Mouse (Mus musculus): ENCODE measurements around the gene Lclat1. TPM values are rescaled to one million over a fixed set of nuclear protein-coding genes. Genes with fewer than 3 reads are reported as not detected.

Gene Lclat1
- polyA plus RNA-seq, 1 experiment from 2014 or later, result 15.2 TPM

DNA sequence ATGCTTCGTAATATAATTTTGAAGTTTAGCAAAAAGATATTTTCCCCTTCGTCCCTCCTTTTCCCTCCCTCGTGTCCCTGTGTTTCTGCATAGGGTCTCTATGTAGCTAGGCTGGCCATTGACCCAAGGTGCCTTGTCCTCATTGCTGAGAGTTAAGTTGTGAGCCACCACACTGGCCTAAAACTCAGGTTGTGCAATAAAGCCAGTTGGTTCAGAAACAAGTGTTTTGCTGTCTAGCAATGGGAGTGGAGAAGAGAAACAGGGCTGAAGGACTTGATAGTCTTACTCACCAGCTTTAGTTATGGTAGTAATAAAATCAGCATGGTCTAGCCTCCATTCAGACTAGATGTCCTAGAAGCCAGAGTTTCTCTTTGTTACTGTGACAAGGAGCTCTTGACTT, 10.3 kb downstream of the Lclat1 start:
- Histone ChIP-seq H3K9ac (ENCODE audit: low read length) (no peak overlapping the region), H3K4me1 (replicated peaks; ENCODE audit: control insufficient read depth, insufficient read depth, low read length) (no peaks in the 10 kb centered on the region), H3K27ac (ENCODE audit: low read depth, low read length) (no peak overlapping the region), H3K36me3 (ENCODE audit: control insufficient read depth, insufficient read depth, low read length) (no peaks in the 10 kb centered on the region), H3K9me3 (ENCODE audit: control insufficient read depth, low read length) (no peaks in the 10 kb centered on the region), H3K4me2 (ENCODE audit: low read depth, low read length, severe bottlenecking) (no peak overlapping the region), H3K4me3 (ENCODE audit: low read depth, low read length) (no peak overlapping the region), H3K27me3 (ENCODE audit: control insufficient read depth, insufficient read depth, low read length) (no peaks in the 10 kb centered on the region)
- DNase-seq (ENCODE audit: low spot score) (no peak), ATAC-seq (replicated peaks; ENCODE audit: low FRiP score) (no peak)
- WGBS, result 91% methylated on average over 3 of the region's 3 CpGs

DNA sequence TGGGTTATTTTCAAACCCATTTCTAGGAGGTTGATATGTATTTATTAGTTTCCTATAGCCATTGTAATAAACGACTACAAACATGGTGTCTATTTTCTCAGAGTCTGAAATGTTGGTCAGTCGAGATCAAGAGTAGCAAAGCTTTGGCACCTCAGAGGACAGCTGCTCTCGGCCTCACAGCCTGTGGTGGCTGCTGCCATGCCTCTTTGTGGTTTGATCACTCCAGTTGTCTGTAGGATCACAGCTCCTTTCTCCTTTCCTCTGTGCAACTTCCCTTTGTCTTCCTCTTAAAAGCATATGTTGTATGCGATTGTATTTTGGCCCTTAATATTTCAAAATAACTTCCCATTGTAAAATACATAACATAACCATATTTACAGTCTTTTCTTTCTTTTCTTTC, 10.9 kb downstream of the Lclat1 start:
- WGBS, result 89% methylated on average over 4 of the region's 4 CpGs
- H3K4me2 ChIP-seq (ENCODE audit: low read depth, low read length, severe bottlenecking), result no peak overlapping the region
- H3K4me3 ChIP-seq (ENCODE audit: low read depth, low read length), result no peak overlapping the region
- no peaks in the 10 kb centered on the region for H3K4me1 ChIP-seq (replicated peaks; ENCODE audit: control insufficient read depth, insufficient read depth, low read length)
- no peaks in the 10 kb centered on the region for H3K27me3 ChIP-seq (ENCODE audit: control insufficient read depth, insufficient read depth, low read length)
- no peaks in the 10 kb centered on the region for H3K9me3 ChIP-seq (ENCODE audit: control insufficient read depth, low read length)
- ATAC-seq (replicated peaks; ENCODE audit: low FRiP score) (no peak), DNase-seq (ENCODE audit: low spot score) (no peak)
- H3K36me3 ChIP-seq (ENCODE audit: control insufficient read depth, insufficient read depth, low read length), result no peaks in the 10 kb centered on the region
- no peak overlapping the region for H3K9ac ChIP-seq (ENCODE audit: low read length)
- no peak overlapping the region for H3K27ac ChIP-seq (ENCODE audit: low read depth, low read length)

DNA sequence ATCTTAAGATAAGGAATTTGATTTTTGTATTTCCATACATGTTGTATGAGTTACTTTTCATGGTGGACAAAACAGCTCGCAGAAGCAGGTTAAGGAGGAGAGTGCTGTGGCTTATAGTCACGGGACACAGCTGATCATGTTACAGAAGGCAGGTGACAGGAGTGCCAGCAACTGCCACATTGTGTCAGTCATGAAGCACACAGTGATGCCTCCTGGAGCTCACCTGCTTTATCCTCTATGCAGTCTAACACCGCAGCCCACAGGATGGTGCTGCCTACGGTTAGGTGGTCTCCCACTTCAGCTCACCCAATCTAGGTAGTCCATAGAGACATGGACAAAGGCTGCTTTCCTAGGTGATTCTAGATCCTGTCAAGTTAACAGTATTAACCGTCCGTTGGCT, 11.4 kb downstream of the Lclat1 start:
- H3K36me3 ChIP-seq (ENCODE audit: control insufficient read depth, insufficient read depth, low read length), result no peaks in the 10 kb centered on the region
- no peak overlapping the region for H3K27ac ChIP-seq (ENCODE audit: low read depth, low read length)
- no peaks in the 10 kb centered on the region for H3K9me3 ChIP-seq (ENCODE audit: control insufficient read depth, low read length)
- H3K4me3 ChIP-seq (ENCODE audit: low read depth, low read length), result no peak overlapping the region
- ATAC-seq (replicated peaks; ENCODE audit: low FRiP score) (no peak), DNase-seq (ENCODE audit: low spot score) (no peak)
- no peaks in the 10 kb centered on the region for H3K4me1 ChIP-seq (replicated peaks; ENCODE audit: control insufficient read depth, insufficient read depth, low read length)
- H3K4me2 ChIP-seq (ENCODE audit: low read depth, low read length, severe bottlenecking), result no peak overlapping the region
- H3K27me3 ChIP-seq (ENCODE audit: control insufficient read depth, insufficient read depth, low read length), result no peaks in the 10 kb centered on the region
- 92% methylated on average over 6 of the region's 6 CpGs for WGBS
- H3K9ac ChIP-seq (ENCODE audit: low read length), result no peak overlapping the region

DNA sequence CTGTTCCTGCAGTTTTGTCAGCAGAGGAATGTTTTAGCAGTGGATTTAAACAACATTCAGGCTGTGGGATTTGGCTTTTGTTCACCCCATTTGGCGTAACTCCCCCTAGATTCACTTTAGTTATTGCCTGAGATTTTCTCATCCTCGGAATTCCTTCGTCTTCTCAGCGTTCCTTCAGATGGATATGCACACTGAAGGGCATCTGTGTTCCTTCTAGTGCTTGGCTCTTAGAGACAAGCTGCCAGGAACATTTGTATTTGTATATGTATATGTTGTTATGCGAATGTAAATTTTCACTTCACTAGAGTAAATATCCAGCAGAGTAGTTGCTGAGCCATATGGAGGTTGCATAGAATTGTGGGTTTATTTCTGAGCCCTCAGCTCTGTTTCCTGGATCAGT, 12.8 kb downstream of the Lclat1 start:
- Histone ChIP-seq H3K27me3 (ENCODE audit: control insufficient read depth, insufficient read depth, low read length) (no peaks in the 10 kb centered on the region), H3K36me3 (ENCODE audit: control insufficient read depth, insufficient read depth, low read length) (no peaks in the 10 kb centered on the region), H3K9ac (ENCODE audit: low read length) (no peak overlapping the region), H3K4me1 (replicated peaks; ENCODE audit: control insufficient read depth, insufficient read depth, low read length) (no peaks in the 10 kb centered on the region), H3K27ac (ENCODE audit: low read depth, low read length) (no peak overlapping the region), H3K4me3 (ENCODE audit: low read depth, low read length) (no peak overlapping the region), H3K9me3 (ENCODE audit: control insufficient read depth, low read length) (no peaks in the 10 kb centered on the region), H3K4me2 (ENCODE audit: low read depth, low read length, severe bottlenecking) (no peak overlapping the region)
- ATAC-seq (replicated peaks; ENCODE audit: low FRiP score), result no peak
- DNase-seq (ENCODE audit: low spot score), result no peak
- WGBS, result 88% methylated on average over 5 of the region's 5 CpGs

DNA sequence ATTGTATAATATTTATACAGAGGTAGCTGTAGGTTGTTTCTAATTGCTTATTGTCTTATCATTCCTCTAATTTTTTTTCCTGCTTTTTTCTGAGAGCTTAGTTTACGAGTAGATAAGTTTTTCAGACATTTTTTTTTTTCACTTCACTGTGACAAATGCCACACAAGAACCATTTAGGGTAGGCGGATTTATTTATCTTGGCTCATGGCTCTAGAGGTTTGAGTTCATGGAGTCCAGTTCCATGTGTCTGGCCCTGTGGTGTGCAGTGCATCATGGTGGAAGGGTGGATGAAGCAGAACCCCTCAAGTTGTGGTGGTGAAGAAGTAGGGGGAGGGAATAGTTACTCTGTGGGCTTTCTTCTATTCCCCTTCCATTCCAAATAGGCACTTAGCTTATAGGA, 13.9 kb downstream of the Lclat1 start:
- no peak overlapping the region for H3K4me3 ChIP-seq (ENCODE audit: low read depth, low read length)
- ATAC-seq (replicated peaks; ENCODE audit: low FRiP score) (no peak), DNase-seq (ENCODE audit: low spot score) (no peak)
- H3K9ac ChIP-seq (ENCODE audit: low read length), result no peak overlapping the region
- no peaks in the 10 kb centered on the region for H3K4me1 ChIP-seq (replicated peaks; ENCODE audit: control insufficient read depth, insufficient read depth, low read length)
- WGBS, result 86% methylated on average over 2 of the region's 2 CpGs
- no peak overlapping the region for H3K4me2 ChIP-seq (ENCODE audit: low read depth, low read length, severe bottlenecking)
- H3K36me3 ChIP-seq (ENCODE audit: control insufficient read depth, insufficient read depth, low read length), result no peaks in the 10 kb centered on the region
- H3K27me3 ChIP-seq (ENCODE audit: control insufficient read depth, insufficient read depth, low read length), result no peaks in the 10 kb centered on the region
- no peaks in the 10 kb centered on the region for H3K9me3 ChIP-seq (ENCODE audit: control insufficient read depth, low read length)
- H3K27ac ChIP-seq (ENCODE audit: low read depth, low read length), result no peak overlapping the region

DNA sequence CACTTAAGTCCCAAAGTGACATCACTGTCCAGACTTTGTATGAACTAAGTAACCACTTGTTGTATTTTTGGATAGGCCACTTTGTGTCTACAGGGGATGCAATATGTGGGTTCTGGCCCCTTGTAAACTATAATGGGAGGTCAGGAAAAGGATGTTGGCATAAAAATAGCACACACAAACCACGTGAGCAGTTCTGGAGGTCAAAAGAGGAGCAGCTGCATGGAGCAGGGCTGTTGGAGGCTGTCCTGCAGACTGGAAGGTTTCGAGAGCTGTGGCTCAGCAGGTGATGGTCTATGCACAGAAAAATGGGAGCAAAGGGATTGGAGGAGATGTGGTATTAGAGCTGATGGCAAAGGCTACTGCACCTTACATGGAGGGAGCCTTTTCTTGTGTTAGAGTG, 18.6 kb downstream of the Lclat1 start:
- Histone ChIP-seq H3K27ac (ENCODE audit: low read depth, low read length) (no peak overlapping the region), H3K4me1 (replicated peaks; ENCODE audit: control insufficient read depth, insufficient read depth, low read length) (no peaks in the 10 kb centered on the region), H3K9me3 (ENCODE audit: control insufficient read depth, low read length) (no peaks in the 10 kb centered on the region), H3K36me3 (ENCODE audit: control insufficient read depth, insufficient read depth, low read length) (no peaks in the 10 kb centered on the region), H3K9ac (ENCODE audit: low read length) (no peak overlapping the region), H3K27me3 (ENCODE audit: control insufficient read depth, insufficient read depth, low read length) (no peaks in the 10 kb centered on the region), H3K4me3 (ENCODE audit: low read depth, low read length) (no peak overlapping the region), H3K4me2 (ENCODE audit: low read depth, low read length, severe bottlenecking) (no peak overlapping the region)
- no peak for DNase-seq (ENCODE audit: low spot score)
- ATAC-seq (replicated peaks; ENCODE audit: low FRiP score), result no peak
- 89% methylated on average over 2 of the region's 2 CpGs for WGBS

DNA sequence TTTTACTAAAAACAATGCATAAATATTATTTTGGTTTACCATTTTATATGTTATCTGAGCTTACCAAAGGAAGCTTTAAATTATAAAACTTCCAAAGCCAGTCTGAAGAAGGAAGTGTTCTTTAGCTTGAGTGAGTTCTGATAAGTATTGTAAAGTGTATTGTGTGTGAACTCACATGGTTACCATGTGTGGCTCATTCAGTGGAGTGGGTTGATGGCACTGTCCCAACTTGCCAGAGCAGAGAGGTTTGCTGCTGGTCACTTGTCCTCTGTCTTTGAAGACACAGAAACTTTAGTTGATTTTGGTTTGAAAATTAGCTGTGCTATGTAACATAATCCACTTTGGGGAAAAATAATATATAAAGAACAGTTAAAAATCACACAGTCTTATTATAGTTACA, 19.1 kb downstream of the Lclat1 start:
- Histone ChIP-seq H3K27me3 (ENCODE audit: control insufficient read depth, insufficient read depth, low read length) (no peaks in the 10 kb centered on the region), H3K27ac (ENCODE audit: low read depth, low read length) (no peak overlapping the region), H3K4me3 (ENCODE audit: low read depth, low read length) (no peak overlapping the region), H3K4me2 (ENCODE audit: low read depth, low read length, severe bottlenecking) (no peak overlapping the region), H3K36me3 (ENCODE audit: control insufficient read depth, insufficient read depth, low read length) (no peaks in the 10 kb centered on the region), H3K9me3 (ENCODE audit: control insufficient read depth, low read length) (no peaks in the 10 kb centered on the region), H3K4me1 (replicated peaks; ENCODE audit: control insufficient read depth, insufficient read depth, low read length) (no peaks in the 10 kb centered on the region), H3K9ac (ENCODE audit: low read length) (no peak overlapping the region)
- no peak for DNase-seq (ENCODE audit: low spot score)
- ATAC-seq (replicated peaks; ENCODE audit: low FRiP score), result no peak

DNA sequence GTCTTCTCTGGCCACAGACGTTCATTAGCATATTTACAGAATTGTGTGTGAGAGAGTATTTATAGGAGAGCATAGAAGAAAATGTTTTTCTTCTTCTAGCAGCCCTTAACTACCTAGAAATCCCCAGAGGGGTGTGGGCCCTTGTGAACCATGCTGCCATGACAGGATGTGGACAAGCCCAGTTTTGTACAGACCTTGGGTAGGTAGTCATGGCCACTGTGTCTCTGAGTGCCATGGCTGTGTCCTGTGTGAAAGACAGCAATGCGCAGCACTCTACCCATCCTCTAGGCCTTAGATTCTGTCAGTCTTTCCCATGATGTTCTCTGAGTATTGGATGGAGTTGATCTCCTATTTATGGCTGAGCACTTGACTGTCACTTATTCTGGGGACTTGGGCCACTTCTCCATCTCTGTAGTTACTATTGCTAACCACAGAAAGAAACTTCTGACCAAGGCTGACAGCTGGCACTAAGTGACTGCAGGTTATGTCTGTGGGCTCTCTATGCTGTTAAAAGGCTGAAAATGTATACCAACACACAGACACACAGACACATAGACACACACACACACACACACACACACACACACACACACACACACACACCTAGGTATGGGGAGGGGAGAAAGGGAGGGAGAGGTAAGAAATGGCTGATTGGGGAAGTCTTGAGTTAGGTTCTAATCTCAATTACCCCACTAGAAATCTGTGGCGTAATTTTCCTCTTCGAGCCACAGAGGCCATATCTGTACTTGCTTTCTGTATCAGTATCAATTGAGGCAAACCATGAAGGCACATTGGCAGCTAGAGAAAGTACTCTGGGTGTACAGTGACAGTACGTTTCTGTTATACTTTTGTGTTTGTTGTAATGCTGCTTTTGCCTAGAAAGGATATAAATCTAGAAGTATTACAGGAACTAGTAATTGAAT, 29.0 kb downstream of the Lclat1 start:
- H3K4me3 ChIP-seq (ENCODE audit: low read depth, low read length), result no peak overlapping the region
- H3K4me2 ChIP-seq (ENCODE audit: low read depth, low read length, severe bottlenecking), result no peak overlapping the region
- WGBS, result 90% methylated on average over 5 of the region's 5 CpGs
- H3K9me3 ChIP-seq (ENCODE audit: control insufficient read depth, low read length), result no peaks in the 10 kb centered on the region
- no peaks in the 10 kb centered on the region for H3K27me3 ChIP-seq (ENCODE audit: control insufficient read depth, insufficient read depth, low read length)
- H3K4me1 ChIP-seq (replicated peaks; ENCODE audit: control insufficient read depth, insufficient read depth, low read length), result no peaks in the 10 kb centered on the region
- no peak overlapping the region for H3K27ac ChIP-seq (ENCODE audit: low read depth, low read length)
- no peak overlapping the region for H3K9ac ChIP-seq (ENCODE audit: low read length)
- ATAC-seq (replicated peaks; ENCODE audit: low FRiP score) (no peak), DNase-seq (ENCODE audit: low spot score) (no peak)
- H3K36me3 ChIP-seq (ENCODE audit: control insufficient read depth, insufficient read depth, low read length), result no peaks in the 10 kb centered on the region

DNA sequence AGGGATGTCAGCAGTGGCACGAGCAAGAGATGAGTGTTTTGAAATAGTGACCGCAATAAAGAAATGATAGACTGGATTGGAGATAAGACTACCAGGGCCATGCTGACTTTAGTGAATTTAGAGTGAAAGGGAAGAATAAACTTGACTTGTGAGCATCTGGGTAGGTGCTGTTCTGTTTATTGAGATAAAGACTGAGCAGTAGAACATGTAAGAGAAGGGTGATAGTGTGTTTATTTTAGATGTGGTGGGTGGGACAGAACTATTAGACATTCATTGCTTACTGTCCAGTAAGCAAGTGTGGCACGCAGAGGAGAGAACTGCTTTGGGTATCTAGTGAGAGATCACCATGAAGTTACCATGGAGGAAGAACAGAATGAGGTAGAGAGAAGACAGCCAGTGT, 30.4 kb downstream of the Lclat1 start:
- Histone ChIP-seq H3K9ac (ENCODE audit: low read length) (no peak overlapping the region), H3K4me1 (replicated peaks; ENCODE audit: control insufficient read depth, insufficient read depth, low read length) (no peaks in the 10 kb centered on the region), H3K27me3 (ENCODE audit: control insufficient read depth, insufficient read depth, low read length) (no peaks in the 10 kb centered on the region), H3K4me2 (ENCODE audit: low read depth, low read length, severe bottlenecking) (no peak overlapping the region), H3K36me3 (ENCODE audit: control insufficient read depth, insufficient read depth, low read length) (no peaks in the 10 kb centered on the region), H3K4me3 (ENCODE audit: low read depth, low read length) (no peak overlapping the region), H3K9me3 (ENCODE audit: control insufficient read depth, low read length) (no peaks in the 10 kb centered on the region), H3K27ac (ENCODE audit: low read depth, low read length) (no peak overlapping the region)
- 97% methylated on average over 3 of the region's 3 CpGs for WGBS
- no peak for DNase-seq (ENCODE audit: low spot score)
- no peak for ATAC-seq (replicated peaks; ENCODE audit: low FRiP score)
